Mouse (Mus musculus) T-helper 17 cell (primary cell): ENCODE results near the gene Arhgap4.

Source experiments
- in situ Hi-C, 2 experiments: fragments of 300-600 bp; cut with MboI, MseI; formaldehyde crosslinking; loops; 1 replicate in 1 of 2; 2 replicates in 1 of 2; pipeline ENCODE4 v1.15.1; 2025; ENCODE audit warnings: high pct_unique_total_duplicates in 2 of 2

Arhgap4 gene

GRCm38 (mm10) chrX:73854326-73855086, 67.2 kb downstream of the Arhgap4 start:
- in situ Hi-C loops = no loop called here
